Mouse (Mus musculus) mesoderm, embryonic 11.5 days (tissue): Measurements from ENCODE around the gene Spx.

Source experiments
- DNase-seq: peaks from one replicate; pipeline ENCODE4 v3.0.0-alpha.2; 2012; ENCODE audit warnings: low read depth, low spot score

Spx gene

DNA sequence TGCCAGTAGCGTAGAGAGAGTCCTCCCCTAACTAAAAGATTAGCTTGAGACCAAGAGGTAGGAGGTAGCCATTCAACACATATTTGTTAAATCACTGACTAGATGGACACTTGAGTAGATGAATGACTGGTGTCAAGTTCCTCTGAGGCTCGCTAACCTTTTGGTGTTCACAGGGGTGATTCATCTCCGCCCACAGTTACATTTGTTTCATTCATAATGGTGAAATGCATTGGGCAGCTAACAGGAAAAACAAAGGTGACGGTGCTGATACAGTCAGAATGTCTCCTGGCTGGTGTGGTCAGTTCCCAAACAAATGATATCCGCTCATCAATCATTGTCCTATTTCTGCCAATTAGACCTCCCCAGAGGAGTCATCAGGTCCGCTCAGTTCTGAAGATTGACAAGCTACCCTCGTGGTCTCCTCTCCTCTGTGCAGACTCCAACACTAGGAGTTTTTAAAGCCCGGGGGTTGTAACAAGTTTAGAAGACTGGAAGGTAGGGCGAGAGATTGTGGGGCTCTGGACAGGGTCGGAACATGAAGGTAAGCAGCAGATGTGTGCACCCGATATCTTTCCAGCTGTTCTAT lies at the start of gene Spx:
Spx (plus strand) TSS at position 536 of the 586 bp plus-strand sequence.
- no peak for DNase-seq

DNA sequence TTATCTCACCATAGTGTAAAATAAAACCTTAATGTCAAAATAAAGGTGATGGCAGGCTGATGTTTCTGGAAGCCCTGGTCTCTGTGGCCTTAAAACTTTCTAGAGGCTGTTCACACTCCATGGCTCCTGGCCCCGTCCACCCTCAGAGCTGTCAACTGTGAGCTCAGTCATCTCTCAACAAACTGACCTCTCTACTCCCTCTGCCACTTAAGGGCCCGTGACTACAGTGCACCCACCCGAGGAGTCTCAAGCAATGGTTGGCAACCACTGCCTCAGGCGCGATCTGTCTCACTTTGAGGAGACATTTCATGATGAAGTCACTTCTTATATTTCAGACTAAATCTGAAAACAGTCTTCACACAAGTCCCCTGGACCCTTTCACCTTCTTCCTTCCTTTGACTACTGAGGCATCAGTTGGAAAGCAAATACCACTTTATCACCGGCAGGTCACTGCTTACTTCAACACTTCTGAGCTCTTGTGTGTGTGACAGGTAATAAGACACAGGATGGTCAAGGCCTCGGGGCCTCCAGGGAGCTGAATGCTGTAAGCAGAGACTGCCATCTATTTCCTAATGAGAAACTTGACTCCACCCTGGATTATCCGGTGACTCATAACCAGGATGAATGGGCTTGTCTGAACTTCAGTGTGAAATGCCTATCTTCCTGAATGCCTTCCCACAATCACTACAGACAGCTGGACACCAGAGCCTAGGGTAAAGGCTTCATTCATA lies 47.3 kb upstream of the Spx start:
- DNase-seq = no peak

DNA sequence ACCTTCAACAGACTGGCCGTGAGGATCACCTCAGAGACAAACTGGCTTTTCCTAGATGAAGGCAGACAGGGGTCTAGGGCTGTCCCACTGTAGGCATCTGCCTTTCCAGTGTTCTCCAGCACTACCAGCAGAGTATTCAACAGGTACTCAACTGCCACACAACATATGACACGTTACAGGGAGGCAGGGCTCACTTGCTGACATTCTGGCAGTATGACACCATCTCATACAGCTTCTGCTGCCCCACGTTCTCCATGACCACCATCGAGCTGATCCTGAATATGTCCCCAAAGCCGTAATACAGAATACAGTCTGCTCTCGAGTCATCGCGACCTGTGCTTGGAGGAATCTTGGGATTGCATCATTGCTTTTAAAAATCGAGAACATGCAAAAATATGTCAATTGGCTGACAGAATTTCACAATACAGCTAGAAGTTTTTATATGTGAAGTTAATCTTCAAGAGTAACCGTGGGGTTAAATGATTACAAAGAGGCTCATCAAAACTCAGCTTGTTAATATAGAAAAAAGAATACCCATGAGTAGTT lies 46.7 kb upstream of the Spx start:
- DNase-seq = no peak

DNA sequence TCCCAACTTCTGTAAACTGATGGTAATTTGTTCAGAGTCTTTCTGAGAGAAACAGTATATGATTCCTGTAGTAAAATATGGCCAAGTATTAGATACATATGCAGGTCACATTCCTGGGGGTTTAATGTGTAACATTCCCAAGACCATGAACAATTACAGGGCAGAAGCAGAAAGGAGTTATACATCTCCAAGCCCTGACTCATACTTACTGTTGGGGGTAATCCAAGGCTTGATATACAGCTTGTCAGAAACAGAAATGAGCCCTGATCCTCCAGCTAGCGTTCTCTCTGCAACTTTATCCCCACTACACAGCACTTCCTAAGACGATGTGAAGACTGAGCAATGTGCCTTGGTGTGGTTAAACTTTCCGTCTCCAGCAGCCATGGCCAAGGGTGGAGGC lies 45.7 kb upstream of the Spx start:
- no peak for DNase-seq

DNA sequence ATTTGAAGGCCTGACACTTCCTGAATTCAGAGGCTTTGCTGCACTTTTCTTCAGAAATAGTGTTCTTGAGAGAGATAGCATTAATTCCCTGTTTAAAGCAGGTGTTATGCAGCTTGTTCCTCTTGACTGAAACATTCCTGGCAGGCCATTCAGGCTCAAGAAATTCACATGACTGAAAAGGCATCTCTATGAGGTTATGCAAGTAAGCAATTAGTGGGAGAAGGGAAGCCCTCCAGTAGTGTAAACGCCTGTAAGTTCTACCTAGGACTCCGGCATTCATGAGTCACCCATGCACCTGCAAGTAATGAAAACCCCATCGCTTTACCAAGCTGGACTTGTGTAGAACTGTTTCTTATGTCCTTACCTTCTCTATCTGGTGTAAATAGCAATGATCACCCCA lies 43.7 kb upstream of the Spx start:
- no peak for DNase-seq

DNA sequence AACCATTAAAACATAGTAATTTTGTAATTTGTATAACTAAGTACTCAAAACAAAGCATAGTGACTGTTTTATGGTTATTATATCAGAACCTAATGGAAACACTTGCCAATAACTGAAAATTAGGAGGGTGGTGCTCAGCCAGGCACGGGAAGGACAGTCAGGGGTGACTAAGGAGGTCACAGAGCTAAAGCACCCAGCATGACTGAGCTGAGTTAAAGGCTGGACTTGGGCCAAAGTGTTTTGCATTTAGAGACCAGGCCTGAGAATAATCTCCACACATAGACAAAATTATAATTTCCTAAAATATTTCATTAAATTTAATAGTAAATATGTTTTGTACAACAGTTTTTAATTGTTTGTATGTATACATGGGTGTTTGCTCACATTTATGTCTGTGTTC lies 36.2 kb upstream of the Spx start:
- no peak for DNase-seq

DNA sequence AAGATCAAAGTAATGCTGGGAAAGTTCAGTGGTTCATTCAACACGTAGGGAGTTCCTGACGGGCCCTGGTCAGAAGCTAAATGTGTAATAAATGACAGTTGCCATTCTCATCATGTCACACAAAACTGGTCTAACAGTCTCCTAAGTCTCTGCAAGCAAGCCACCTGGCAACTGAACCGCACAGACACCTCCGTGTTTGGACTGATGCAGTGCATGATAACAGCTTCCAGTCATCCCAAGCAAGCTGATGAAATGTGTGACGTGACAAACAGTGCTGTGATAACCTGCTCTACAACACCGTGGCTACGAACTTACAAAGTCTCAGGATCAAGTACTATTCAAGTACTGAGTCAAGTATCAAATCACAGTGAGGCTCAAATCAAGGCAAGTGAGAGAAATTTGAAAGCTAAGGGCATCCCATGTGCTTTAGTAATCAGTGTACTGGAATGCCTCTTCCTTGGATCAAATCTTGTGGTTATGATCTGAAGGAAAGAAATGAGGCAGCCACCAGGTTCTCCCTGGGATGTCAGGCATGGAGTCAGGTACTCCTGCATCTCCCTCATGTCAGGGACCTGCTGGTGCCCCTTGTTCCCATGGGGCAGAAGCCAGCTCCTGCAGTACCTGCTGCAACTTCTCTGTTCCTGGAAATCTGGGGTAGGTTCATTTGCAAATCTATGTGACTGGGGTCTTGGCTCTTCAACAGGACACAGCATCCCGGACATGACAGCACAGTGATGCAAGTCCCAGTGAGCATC lies 34.5 kb upstream of the Spx start:
- DNase-seq = no peak

DNA sequence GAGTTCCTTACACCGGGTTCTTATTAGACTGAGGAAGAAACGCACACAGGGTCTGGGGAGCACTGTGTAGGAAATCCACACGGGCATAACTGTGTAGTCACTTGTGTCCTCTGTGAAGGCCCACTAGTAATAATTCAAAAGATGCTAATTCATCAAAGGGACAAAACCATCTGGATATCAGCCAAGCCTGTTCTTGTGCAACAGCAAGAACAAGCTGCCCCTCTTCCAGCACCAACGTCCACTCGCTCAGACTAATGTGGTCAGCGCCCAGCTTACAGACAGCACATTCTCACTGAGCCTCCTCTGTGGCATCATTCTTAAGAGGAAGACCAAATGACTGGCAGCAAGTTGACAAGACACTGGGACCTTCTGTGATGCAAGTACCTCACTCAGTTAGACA lies 33.3 kb upstream of the Spx start:
- no peak for DNase-seq

DNA sequence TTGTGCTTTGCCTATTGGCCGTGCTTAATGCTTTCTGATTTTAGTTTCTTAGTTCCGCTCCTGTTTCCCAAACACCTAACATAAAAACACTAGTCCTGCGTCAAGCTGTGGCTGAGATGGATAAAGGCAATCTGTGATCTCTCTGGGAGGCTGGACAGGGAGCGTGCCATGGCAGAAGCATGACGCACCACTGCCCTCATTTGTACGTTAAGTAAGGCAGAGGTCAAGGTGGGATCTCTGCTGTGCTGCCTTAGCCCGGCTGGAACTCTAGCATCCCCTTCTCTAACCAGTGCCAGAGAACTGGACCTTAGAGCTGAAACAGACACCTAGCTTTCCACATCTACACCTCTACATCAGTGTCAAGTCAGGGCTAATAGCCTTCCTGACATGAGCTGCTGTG lies 31.6 kb upstream of the Spx start:
- no peak for DNase-seq

DNA sequence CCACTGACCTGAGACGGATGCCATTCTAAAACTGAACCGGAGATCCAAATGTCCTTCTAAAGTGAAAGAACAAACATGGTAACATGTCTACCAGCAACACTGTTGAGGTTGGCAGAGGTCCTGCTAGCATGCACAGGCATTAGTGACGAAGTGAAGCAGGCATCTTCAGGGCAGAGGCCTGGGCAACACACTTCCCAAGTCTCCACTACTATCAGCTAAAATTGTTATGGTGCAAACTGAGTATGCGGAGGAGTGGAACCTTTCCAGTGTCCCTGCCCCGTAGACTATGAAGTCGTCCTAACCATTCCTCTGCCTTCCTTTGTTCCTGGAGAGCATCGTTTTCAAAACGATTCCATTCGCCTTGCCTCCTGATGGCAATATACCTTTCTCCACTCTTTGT lies 28.7 kb upstream of the Spx start:
- no peak for DNase-seq

DNA sequence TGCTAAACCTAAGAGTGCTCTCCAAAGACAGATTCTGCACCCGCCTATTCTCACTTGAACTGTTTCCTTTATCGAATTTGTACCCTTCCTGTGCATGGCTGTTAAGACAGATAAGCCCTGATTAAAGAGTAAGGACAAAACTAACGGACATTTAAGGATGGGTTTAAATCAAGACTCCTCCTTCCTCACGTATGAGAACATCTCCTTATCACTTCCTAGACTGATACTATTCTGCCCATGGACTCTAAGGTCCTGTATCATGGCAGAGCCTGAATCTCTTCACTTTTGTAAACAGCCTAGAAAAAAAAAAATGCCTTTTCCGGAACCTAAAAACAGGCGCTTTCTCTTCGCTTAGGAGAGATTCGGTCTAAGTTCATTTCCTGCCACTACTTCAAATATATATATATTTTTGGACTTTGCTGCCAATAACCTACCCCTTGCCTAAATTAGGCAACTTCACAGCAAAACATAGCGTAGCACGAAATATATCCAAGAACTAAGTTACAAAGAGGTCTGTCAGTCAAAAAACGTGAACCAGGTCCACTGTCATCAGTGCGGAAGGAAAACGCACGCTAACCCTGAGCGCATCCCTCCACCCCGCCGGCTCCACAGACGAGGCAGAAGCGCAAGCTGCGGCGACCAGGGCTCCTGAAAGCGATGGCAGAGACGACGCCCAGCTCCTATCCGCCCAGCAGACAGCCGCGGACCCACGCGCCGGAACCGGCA lies 26.8 kb upstream of the Spx start:
- DNase-seq = no peak

DNA sequence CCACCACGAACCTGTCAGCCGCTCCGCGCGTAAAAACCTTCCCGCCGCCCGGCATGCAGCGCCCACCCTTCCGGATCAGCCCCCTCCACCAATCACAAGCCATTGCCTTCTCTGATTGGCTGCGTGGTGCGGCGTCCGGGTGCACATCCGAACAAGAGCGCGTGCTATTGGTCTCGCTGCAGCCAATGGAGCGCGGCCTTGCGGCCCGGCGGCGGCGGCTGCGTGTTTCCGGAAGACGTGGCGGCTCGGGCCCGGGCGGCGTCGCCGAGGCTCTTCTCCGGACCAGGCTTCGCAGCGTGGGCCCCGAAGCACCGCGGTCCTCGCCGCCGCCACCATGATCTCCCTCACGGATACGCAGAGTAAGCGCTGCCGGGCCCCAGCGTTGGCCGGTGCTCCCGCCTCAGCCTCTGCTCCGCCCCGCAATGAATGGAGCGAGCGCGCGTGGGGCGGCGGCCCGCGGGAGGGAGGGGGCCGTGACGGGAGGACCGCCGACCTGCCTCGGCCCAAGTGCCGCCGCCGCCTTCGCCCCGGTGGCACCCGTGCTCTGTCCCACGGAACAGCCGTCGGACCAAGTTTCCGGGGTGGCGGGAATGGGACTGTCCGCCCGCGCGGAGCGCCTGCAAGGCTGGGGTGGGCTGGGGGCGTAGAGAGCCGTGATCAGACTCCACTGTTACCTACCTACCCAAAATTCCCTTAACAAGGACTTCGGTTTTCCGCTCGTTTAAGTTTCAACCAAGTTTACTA lies 26.1 kb upstream of the Spx start, which contains the start of the genes Recql and Golt1b:
Recql (minus strand) TSS at position 77 of the 744 bp plus-strand sequence.
Golt1b (plus strand) TSS at position 211 of the 744 bp plus-strand sequence.
- peak; percentile 97 for DNase-seq

DNA sequence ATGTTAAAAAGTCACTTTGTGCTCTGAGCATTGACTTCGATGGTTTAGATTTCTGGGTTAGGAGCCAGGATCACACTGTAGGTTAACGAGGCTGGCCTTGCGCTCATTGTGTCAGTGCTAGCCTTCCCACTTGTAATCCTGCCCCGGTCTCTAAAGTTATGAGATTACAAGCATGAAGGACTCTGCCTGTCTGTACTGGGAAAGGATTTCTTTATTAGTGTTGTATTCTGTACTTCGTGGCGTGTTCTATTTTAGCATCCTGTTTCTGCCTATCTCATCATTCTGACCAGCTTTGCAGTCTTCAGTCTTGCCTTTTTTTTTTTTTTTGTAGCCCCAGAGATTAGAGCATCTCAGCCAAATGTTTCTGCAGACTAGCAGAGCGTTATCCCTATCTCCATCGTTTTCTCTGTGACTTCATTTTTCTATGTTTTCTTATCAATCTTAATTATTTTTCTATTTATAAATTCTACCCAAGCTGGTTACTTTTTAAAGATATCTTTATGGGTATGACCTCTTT lies 25.4 kb upstream of the Spx start:
- peak; percentile 6 for DNase-seq

DNA sequence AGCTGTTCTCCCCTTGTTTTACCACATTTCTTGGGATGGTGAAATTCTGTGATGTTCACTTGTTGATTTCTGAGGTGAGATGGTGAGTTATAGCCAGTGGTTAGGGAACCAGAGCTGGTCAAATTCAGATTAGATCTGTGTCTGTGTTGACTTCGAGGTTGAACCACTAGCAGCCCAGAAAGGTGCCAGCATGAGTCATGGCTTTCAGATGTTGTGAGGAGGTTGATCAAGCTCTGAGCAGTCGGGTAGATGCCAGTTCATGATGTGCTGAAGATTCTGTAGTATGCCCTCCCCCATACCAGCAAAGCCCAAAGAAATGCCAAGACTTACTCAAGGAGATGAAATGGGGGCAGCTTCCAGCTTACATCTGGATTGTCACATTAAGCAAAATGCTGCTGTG lies 24.1 kb upstream of the Spx start:
- DNase-seq = no peak

DNA sequence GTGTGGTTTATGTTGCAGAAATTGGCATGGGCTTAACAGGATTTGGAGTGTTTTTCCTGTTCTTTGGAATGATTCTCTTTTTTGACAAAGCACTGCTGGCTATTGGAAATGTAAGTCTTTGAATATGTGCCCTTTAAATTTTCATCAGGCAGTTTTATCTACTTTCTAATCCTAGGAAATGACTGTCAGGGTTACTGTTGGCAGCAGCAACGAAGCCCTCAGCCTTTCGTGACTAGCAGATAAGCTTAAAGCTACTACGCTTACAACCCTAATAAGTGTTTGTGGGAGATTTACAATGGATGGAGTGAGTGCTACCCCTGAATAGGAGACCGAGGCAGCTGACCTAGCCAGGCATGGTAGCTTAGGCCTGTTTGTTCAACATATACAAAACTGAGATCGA lies 20.9 kb upstream of the Spx start:
- no peak for DNase-seq

DNA sequence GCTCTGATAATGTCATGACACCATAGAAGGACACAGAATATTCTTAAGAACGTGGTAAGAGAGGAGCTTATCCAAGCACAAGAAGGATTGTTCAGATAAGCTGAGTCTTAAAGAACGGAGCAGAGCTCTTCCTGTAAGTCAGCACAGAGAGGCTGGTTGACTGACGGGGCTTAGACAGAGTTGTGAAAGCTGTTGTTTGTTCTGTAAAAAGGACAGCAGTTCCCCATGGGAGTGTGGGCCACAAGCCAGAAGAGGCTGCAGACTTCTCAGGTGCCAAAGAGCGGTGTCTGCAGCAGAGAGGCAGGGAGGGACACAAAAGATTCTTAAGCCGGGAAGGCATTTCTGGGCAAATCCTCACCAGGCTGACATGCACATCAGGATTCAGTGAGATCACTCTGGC lies 18.6 kb upstream of the Spx start:
- no peak for DNase-seq

DNA sequence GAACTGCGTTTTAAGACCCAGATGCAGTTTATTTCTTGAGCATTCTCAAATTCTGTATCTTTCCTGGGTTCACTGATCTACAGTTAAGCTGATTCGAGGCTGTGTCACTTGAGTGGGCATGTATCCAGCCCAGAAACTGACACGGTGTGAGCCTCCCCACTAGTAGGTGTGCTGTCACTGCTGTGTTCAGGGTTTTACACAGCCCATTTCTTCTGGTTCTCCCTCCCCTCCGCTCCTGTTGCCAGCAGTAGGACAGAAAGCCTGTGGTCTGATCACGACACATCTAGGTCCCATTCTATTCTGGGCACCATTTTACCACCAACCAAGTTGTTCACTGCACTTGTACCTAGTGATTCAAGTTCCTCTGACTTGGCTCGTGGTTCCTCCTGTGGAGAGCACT lies 17.5 kb upstream of the Spx start:
- DNase-seq = no peak

DNA sequence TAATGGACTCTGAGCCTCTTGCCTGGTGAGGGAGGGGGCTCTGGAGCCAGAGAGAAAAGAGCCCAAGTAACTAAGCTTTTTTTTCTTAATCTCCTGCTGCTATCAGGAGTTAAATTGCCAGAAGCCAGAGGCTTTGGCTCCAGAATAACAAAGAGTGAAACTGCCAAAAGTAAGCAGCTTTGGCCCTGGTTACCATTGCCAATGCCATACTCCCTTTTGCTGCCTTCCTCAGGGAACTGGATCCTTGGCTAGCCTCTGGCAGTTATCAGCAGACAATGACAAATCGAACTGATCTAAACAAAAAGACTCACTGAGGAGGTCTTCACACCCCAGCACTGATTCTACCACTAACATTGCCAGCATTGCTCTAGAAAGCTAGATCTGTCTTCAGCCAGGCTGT lies 2.1 kb upstream of the Spx start:
- DNase-seq = no peak

DNA sequence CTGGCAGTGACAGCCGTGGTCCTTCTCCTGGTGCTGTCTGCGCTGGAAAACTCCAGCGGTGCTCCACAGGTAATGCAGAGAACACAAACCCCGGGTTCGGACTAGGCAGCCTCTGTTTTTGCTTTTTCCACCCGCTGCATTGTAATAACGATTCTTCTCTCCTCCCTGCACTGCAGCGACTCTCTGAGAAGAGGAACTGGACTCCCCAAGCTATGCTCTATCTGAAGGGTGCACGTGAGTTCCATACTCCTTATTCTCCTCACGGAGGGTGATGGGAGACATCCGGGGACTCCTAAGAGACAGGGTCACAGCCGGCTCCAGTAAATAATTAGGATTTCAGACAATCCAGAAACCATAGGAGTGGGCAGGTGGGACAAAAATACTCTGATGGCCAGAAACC lies 604 bp downstream of the Spx start:
- no peak for DNase-seq

DNA sequence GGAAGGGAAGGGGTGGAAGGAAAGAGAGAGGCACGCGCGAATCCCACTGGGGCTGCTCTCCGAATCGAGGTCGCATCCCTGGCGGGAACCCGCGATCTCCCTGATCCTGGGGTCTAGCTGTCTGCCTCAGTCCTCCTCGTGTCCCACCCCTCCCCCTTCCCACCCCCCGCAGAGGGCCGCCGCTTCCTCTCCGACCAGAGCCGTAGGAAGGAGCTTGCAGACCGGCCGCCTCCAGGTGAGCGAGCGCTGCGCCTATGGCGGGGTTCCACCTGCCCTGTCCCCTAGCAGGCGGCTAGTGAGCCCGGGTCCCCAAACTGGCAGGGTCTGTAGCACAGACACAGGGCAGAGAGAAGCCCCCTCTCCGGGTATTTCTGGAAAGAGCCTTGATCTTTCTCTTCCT lies 1.4 kb downstream of the Spx start:
- DNase-seq = no peak

DNA sequence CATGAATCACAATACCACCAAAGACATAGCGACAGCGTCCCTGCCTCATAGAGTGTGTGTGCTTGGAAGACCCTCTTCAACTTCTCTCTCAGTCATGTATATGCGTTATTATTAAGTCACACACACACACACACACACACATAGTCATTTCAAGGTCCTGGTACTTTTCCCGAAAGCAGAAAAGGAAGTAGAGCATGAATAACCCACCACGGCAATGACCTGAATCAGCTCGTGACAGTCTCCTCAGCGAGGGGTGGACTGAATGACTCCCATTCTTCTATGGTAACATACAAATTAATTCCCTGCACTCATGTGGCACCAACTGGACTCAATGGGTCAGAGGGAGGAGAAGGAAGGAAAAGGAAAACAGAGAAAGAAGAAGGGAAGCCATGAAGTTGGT lies 11.7 kb downstream of the Spx start:
- no peak for DNase-seq
